Mouse (Mus musculus) T-helper 1 cell (primary cell): ENCODE measurements around the gene Il19.

Source experiments
- in situ Hi-C: fragments of 300-600 bp; cut with MboI, MseI; formaldehyde crosslinking; loops from one replicate; pipeline ENCODE4 v1.15.1; 2025; ENCODE audit warnings: high pct_unique_total_duplicates

The Il19 gene

DNA sequence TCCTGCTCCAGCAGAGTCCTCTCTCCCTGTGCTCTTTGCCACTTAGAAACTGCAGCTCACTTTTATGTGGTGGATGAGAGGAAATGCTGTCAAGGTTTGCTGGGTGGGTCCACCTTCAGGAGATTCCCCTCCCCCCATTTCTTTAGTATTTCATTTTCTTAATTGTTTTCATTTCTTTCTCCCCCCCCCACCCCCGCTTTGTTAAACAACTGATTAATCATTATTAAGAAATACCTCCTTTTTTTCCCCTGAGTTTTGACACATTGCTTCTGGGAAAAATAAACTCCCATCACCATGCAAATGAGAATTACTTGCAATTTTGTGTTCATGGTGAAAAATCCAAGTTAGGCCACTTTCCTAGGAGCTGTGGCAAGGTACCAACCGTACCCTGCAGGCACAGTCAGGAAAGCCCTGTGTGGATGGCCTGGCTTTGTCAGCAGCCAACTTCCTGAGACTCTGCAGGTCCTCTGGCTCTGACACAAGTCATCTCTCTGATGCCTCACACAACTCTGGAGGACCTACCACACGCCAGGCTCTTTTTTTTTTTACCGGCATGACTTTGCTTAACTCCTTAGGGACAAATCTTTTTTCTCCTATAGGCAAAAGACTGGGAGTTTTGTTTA lies at the start of gene Il19:
Gene Il19 (minus strand): TSS at position 51 of the 623 bp plus-strand sequence.
- in situ Hi-C loops: no loop called here

DNA sequence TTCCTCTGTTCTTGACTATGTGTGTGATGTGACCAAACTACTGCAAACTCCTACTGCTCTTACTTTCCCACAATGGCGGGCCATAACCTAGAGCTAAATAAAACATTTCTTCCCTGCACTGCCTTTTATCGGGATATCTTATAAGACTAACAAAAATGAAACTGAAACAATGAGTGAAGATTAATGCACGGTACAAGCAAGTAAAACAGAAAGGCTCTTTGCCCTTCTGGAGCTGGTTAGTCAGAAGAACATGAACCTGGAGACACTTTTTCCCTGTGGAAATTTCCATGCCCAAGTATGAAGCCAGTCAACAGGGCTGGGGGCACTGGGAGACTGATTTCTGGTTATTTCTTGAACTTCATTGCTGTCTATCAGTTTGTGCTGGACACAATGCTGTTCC lies 49.4 kb upstream of the Il19 start:
- in situ Hi-C loops: loop anchor here (5.0 kb wide), 1 partner anchor 68 kb away; no protein-coding TSS in a partner anchor

DNA sequence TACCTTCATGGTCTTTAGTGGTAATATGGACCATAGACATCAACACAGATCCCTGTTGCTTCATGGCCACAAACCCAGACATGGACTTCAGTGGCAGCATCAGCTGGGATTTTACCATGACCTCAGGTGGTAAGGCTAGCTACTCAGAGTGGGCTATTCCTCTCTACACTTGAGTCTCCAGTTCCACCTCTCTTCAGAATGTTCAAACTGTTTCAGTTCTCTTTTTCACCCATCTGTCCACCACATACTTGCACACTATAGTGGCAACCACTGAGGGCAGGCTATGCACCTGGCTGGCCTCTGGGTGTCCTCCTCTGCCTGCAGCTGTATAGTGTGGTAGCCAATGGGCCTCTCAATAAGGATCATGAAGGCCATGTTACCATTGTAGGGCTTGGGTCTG lies 47.5 kb upstream of the Il19 start:
- in situ Hi-C loops: loop anchor here (5.0 kb wide), 1 partner anchor 70 kb away; no protein-coding TSS in a partner anchor

DNA sequence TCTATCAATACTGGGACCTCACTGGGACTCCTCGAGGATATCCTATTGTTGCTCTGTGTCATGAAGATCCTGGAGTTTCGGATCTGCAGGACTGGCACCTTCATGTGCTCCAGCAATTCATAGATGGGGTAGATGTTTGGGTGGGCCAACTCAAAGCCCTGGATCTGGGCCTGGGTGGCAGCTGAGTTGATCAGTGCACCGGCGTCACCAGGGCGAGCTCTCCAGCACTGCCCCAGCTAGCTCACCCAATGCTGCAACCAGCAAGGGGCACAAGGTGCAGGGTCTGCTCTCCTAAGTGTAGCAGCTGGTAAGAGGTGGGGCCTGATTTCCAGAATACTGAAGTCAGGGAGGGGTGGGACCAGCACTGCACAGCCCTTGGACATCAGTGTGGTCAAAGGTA lies 47.1 kb upstream of the Il19 start:
- in situ Hi-C loops: loop anchor here (5.0 kb wide), 1 partner anchor 70 kb away; no protein-coding TSS in a partner anchor

- in situ Hi-C loops: no loop called here
Measured at GRCm38 (mm10) chr1:130984441-130984840, 44.5 kb upstream of the Il19 start.

GRCm38 (mm10) chr1:130979455-130979854 lies 39.5 kb upstream of the Il19 start:
- in situ Hi-C loops: loop anchor here (5.0 kb wide), 1 partner anchor 92 kb away; the partner anchor contains the start of gene Il24

GRCm38 (mm10) chr1:130963891-130964290 lies 24.0 kb upstream of the Il19 start:
- in situ Hi-C loops: loop anchor here (5.0 kb wide), 1 partner anchor 422 kb away; no protein-coding TSS in a partner anchor

GRCm38 (mm10) chr1:130946920-130947319 lies 7.0 kb upstream of the Il19 start:
- in situ Hi-C loops: no loop called here

DNA sequence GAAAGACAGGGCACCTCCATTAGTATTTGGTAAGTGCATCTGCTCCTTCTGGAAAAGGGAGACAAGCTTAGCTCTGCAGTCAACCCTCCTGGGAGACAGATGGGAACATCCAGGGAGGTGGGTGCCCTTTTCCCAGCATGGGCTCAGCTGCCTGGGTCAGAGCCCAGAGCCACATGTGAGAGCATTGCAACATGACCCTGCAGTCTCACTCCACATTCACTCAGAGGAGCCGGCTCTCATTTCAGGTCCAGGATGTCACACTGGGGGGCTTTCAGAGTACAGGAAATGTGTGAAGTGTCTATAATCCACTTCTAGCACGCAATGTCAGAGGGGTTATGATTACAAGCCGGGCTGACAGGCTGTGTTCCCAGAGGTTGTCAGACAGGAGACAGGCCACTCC lies 1.9 kb upstream of the Il19 start:
- in situ Hi-C loops: no loop called here

DNA sequence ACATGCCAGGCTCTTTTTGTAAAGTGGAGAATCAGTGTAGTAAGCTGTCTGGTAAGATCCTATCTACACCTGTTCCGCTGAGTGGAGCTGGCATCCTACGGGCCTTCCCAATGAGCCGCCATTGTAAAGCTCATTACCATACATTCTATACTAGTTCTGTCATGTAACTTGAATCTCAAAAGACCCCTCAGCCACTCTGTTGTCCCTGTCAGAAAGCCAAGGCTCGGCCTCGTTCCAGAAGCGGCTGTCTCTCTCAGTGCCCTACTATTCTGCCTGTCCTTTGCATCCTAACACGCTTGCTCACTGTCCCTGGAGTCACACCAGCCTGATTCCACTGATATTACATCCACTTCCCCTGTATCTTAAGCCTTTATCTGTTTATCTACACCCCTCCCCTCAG lies 1.7 kb downstream of the Il19 start:
- in situ Hi-C loops: no loop called here

DNA sequence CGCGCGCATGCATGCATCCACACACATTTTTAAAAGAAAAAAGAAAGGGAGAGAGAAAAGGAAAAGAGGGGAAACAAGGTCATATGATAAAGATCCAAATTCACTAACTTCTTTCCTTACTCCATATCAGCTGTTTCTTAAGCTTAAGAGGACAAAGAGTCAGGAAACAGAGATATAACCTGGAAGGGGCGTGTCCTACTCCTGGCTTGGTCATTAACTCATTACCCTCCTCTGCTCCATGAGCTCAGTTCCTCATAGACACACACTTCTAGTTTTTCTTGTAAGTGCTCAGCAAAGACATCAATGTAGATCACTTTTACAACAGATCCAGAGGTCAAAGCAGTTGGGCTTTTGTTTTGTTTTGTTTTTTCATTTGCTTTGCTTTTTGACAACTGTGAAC lies 2.7 kb downstream of the Il19 start:
- in situ Hi-C loops: no loop called here

DNA sequence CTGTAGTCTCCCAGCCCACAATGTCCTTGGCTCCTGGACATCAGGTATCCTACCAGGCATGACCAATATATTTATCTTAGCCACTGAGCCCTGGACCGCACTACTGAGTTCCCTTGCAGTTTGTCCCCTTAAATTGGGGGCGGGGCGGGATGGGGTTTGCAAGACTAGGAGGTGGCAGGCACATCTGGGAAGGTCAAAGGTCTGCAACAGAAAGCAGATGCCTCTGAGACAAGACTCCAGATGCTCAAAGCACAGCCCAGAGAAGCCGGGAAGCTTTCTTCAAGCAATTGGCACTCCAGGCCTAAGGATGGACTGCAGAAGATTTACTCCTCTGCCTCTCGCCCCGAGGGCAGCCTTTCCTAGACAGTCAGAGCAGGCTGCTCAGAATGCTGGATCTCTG lies 3.6 kb downstream of the Il19 start:
- in situ Hi-C loops: no loop called here

DNA sequence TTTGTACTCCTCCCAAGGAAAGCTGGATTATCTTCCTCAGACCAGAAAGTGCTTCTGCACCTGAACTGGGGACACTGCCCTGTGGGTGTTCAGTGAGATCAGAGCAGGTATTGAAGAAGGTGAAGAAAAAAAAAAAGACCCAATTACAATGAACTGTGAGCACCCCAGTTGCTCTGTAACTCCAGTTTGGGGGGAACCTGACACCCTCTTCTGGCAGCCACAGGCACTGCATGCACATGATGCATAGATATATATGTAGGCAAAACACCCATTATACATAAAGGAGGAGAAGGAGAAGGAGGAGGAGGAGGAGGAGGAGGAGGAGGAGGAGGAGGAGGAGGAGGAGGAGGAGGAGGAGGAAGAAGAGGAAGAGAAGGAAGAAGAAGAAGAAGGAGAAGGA lies 13.4 kb downstream of the Il19 start:
- in situ Hi-C loops: no loop called here

- in situ Hi-C loops: no loop called here
Measured at GRCm38 (mm10) chr1:130918323-130918980, 21.5 kb downstream of the Il19 start.

GRCm38 (mm10) chr1:130911401-130912010 lies 28.4 kb downstream of the Il19 start, which contains the start of gene Il20:
Gene Il20, minus strand, starts transcription at chr1:130911451.
- in situ Hi-C loops: no loop called here

DNA sequence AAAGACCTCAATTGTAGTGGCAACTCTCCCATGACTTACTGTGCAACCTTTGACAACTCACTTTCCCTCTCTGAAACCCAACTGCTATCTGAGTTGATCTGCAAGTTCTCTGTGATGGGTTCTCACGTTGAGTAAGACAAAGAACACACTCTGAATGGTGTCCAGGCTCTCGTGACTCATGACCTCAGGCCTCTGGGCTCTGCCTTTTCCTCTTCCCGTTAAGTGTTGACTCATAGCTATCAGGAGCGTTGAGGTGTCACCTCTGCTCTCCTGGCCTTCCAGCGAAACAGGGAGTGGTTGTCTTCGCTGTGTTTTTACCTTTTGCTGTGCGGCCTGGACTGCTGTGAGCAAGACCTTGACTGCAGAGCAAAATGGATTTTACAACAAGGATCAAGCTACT lies 37.4 kb downstream of the Il19 start:
- in situ Hi-C loops: no loop called here

GRCm38 (mm10) chr1:130894468-130894867 lies 45.4 kb downstream of the Il19 start:
- in situ Hi-C loops: loop anchor here (5.0 kb wide), 1 partner anchor 52 kb away; no protein-coding TSS in a partner anchor

- in situ Hi-C loops: loop anchor here (5.0 kb wide), 1 partner anchor 51 kb away; no protein-coding TSS in a partner anchor
Measured at GRCm38 (mm10) chr1:130893329-130894040, 46.4 kb downstream of the Il19 start.

DNA sequence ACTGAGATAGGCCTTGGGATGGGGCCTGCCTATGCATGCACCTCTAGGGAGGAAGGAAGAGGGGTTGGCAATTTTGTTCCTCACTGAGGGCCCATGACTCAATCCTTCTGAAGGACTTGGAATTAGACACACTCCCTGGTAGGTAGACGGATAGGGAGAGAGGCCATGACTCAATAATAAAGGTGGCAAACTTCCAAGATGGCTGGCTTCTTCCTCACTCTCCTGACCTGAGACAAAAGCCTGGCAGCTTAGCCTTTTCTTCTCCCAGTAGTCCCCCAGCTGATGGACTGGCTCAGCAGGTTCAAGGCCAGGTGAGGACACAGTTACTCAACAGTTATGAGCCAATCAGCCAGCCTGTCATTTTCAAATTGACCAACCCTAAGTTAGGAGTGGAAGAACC lies 47.5 kb downstream of the Il19 start:
- in situ Hi-C loops: loop anchor here (5.0 kb wide), 1 partner anchor 50 kb away; no protein-coding TSS in a partner anchor

DNA sequence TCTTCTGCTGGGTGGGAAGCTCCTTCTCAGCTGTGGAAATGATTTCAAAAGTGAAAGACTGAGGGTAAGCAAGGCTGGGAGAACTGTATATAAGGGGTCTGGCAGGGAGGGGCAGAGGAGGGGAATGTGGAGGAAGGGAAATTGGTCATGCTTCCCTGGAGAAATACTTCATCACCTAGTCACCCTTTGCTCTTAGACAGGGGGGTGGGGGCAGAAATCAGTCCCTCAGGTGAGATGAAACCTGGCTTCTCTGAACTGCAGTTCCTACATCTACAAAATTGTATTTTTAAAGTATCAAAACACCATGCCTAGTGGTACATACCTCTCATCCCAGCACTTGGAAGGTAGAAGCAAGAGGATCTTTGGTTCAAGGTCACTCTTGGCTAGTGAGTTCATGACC lies 52.6 kb downstream of the Il19 start, which contains the start of gene Il24:
Gene Il24 (minus strand): TSS at position 101 of the 400 bp plus-strand sequence.
- in situ Hi-C loops: loop anchor here (5.0 kb wide), 2 partner anchors 90 to 170 kb away; no protein-coding TSS in a partner anchor

DNA sequence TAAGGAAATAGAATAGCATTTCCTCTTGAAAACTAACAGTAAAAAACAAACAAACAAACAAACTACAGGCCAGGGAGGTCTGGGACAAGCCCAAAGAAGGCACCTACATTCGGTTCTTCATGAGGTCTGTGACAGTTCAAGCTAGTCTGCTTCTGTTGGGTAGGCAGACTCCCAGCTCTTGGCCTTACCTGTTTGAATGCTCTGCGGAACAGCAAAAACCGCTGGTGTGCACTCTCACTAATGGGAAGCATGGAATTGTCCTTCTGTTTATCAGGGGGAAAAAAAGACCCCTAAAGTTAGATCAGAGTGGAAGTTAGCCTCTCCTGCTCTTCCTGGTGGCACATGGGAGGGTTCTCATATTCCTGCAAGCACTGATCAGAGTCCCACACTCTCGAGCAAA lies 56.8 kb downstream of the Il19 start:
- in situ Hi-C loops: no loop called here
